Mouse (Mus musculus): ENCODE measurements around the gene Scamp2.

DNA sequence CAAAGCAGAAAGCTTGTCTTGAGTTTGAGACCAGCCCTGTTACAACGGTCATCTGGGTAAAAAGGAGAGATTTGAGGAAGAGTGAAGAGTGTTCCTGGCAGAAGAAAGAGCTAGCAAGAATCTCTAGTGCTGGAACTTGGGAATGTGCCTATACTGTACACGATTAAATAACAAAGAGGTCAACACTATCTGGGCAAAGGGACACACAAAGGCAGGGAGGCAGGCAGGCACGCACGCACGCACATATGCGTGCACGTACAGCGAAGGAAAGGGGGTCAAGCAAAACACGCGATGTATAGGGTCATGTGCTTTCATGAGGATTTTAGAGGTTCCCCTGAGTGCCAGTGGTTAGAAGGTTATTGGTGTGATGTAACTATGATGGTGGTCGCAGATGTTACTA lies 7.6 kb upstream of the Scamp2 start:
- TF ChIP-seq CTCF (IDR thresholded peaks at IDR 0.05; ENCODE audit: low read depth) (no peak), EP300 (IDR thresholded peaks at IDR 0.05; ENCODE audit: low read depth) (no peak)

All from liver, embryonic 14.5 days (tissue).